Mouse (Mus musculus): ENCODE measurements at regions not wholly inside any gene's neighbourhood (a gene's known extent, or its start where the extent isn't known, plus 50 kb on each side); places are given as distances from the start of the nearest gene placed in this dataset.

DNA sequence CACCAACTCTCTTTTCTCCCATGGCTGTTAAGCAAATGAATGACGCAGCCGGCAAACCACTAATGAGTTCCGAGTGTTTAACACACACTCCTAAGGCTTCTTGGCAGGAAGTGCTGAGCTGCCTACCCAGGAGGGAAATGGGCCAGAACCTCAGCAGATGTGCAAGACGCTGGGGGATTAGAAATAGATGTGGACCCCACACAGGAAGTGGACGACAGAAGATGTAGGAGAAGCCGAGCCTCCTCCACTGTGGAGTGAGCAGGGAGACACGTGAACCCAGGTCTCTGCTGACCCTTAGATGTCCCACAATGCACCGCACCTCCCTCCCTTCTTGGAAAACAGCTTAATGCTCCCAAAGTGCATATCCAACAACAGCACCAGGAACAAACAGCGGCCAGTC lies 94.8 kb upstream of the Hs6st1 start:
- TF ChIP-seq MAFK (IDR thresholded peaks at IDR 0.05; ENCODE audit: insufficient read depth, low read depth, low read length) (no peak), ZC3H11A (IDR thresholded peaks at IDR 0.05; ENCODE audit: borderline replicate concordance, low read depth, low read length) (no peak)
